Mouse (Mus musculus) limb, embryonic 12.5 days (tissue): Measurements from ENCODE around the gene Fggy. TPM values are rescaled to one million over a fixed set of nuclear protein-coding genes. Genes with fewer than 3 reads are reported as not detected.

ENCODE experiments used
- ATAC-seq: fragments of 200-750 bp; cut with Nextera tagmentation; 2 replicates; pipeline ENCODE4 v1.8.0; 2017; ENCODE audit warnings: low read depth, moderate TSS enrichment; ENCODE audit not compliant: insufficient number of reproducible peaks, insufficient read depth, low FRiP score, low TSS enrichment
- H3K27ac ChIP-seq: fragments of 300-500 bp; sonication (generic); 2 replicates; pipeline ENCODE4 v1.5.1; 2016; ENCODE audit warnings: mild to moderate bottlenecking, moderate library complexity
- H3K27me3 ChIP-seq: fragments of 300-500 bp; sonication (generic); 2 replicates; pipeline ENCODE4 v1.6.1; 2016; ENCODE audit warnings: mild to moderate bottlenecking, moderate library complexity
- H3K36me3 ChIP-seq: fragments of 300-500 bp; sonication (generic); 2 replicates; pipeline ENCODE4 v1.6.1; 2016; ENCODE audit warnings: mild to moderate bottlenecking, moderate library complexity
- H3K4me1 ChIP-seq: fragments of 300-500 bp; sonication (generic); replicated peaks from 2 replicates; pipeline ENCODE4 v1.6.1; 2016
- H3K4me2 ChIP-seq: fragments of 300-500 bp; sonication (generic); 2 replicates; pipeline ENCODE4 v1.6.1; 2016; ENCODE audit warnings: mild to moderate bottlenecking, moderate library complexity
- H3K4me3 ChIP-seq: fragments of 300-500 bp; sonication (generic); replicated peaks from 2 replicates; pipeline ENCODE4 v1.5.1; 2016; ENCODE audit warnings: mild to moderate bottlenecking
- H3K9ac ChIP-seq: fragments of 300-500 bp; sonication (generic); replicated peaks from 2 replicates; pipeline ENCODE4 v1.6.1; 2016; ENCODE audit warnings: mild to moderate bottlenecking, moderate library complexity
- H3K9me3 ChIP-seq: fragments of 300-500 bp; sonication (generic); 2 replicates; pipeline ENCODE4 v1.6.1; 2016; ENCODE audit warnings: mild to moderate bottlenecking, moderate library complexity
- WGBS: fragments of 180-500 bp; shearing (Covaris S2); methylation state at CpG from one replicate; pipeline ENCODE4 v1.1.7; 2016; 5-methylcytosine and 5-hydroxymethylcytosine counted together
- polyA plus RNA-seq: library from polyadenylated mRNA; unstranded; fragments of >200 nt; fragmentation: Nextera tagmentation; extraction: Ambion mirVana; gene quantifications from 2 replicates; pipeline ENCODE4 v1.2.1, GENCODE M21; 2016

Fggy gene
- polyA plus RNA-seq, 1 experiment from 2014 or later = 11.0 TPM

DNA sequence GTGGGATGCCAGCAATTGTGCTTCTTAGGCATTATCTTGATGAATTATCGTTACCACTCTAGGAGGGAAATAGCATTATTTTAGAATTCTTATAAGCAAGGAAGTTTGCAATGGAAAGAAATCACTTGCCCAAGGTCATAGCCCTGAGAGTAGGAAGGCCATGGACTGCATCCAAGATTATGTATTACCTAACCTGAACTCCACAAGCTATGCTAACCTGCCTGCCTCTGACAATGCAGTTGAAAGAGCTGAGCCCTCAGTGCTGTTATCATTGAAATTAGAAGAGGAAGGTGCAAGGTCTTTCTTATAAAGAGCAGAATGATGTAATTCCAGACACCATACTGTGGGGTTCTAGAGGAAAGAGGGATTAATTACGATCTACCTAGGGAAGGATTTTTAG is 173.8 kb downstream of the Fggy start:
- no peak overlapping the region for H3K27ac ChIP-seq
- no peak overlapping the region for H3K4me3 ChIP-seq
- H3K4me1 ChIP-seq = peaks cover 18% of the 10 kb centered on the region
- H3K4me2 ChIP-seq = no peak overlapping the region
- WGBS = 84% methylated on average over 2 of the region's 2 CpGs
- H3K9ac ChIP-seq = no peak overlapping the region
- no peaks in the 10 kb centered on the region for H3K27me3 ChIP-seq
- no peak for ATAC-seq
- peaks cover 2% of the 10 kb centered on the region; the same call in 1 of the 2 replicates for H3K9me3 ChIP-seq
- H3K36me3 ChIP-seq = no peaks in the 10 kb centered on the region

DNA sequence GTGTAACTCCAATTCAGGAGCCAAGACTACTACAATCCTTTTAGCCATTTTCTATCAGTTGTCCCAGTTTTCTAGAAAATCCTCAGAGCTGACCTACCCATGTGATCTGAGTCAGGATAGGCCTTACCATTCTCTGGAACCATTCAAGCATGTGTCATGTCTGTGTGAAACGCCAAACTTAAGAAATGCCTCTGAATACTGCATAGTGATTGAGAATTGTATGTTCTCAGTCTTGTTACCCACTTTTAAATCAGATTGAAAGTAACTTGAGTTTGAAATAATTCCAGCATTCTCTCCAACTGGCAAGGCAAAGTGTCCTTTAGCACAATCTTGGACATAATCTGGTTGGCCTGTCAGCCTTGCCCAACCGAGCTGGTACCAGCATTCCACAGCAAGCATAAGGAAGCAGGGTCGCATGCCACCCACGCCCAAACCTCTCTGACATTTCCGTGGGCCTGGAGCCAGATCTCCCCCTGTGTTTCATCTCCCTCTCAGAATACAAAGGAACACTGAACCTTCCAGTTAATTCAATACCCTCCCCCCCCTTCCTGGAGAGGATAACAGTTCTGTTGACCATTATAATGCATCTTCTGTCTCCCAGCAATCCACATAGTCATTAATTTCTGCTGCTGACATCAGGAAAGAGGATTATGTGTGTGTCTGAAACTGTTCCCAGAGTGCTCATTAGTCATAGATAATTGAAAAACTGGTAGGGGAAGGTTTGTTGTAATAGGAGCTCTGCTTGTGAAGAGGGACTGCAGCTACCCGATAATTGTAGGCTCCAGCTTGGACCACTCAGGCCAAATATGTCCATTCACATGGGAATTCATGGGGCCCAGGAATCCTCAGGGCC is 176.3 kb downstream of the Fggy start:
- Histone ChIP-seq H3K9ac (no peak overlapping the region), H3K27me3 (no peaks in the 10 kb centered on the region), H3K36me3 (no peaks in the 10 kb centered on the region), H3K4me3 (no peak overlapping the region), H3K27ac (no peak overlapping the region), H3K9me3 (no peaks in the 10 kb centered on the region), H3K4me2 (no peak overlapping the region), H3K4me1 (peaks cover 18% of the 10 kb centered on the region)
- ATAC-seq = no peak
- WGBS = 43% methylated on average over 6 of the region's 6 CpGs

DNA sequence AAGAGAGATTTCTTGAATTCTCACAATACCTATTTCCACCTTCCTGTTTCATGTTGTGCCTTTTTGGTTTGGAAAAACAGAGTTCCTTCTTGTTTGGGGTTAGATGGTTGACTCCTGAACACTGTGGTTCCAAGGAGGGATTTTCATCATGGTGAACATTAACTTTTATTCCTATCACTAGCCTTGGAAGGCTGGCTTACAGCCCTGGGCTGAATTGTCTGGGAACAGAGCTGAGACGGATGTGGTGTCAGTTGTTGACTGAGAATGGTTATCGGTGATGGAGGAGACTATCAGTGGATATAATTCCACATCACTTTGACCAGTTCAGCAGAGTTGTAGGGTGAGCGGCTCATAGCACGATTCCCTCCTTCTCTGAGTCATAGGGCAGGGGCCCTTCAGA is 178.7 kb downstream of the Fggy start:
- ATAC-seq = no peak
- Histone ChIP-seq H3K27me3 (no peaks in the 10 kb centered on the region), H3K4me3 (no peak overlapping the region), H3K4me2 (no peak overlapping the region), H3K36me3 (no peaks in the 10 kb centered on the region), H3K4me1 (peaks cover 9% of the 10 kb centered on the region), H3K27ac (no peak overlapping the region), H3K9ac (no peak overlapping the region), H3K9me3 (no peaks in the 10 kb centered on the region)
- WGBS = 92% methylated on average over 4 of the region's 4 CpGs

DNA sequence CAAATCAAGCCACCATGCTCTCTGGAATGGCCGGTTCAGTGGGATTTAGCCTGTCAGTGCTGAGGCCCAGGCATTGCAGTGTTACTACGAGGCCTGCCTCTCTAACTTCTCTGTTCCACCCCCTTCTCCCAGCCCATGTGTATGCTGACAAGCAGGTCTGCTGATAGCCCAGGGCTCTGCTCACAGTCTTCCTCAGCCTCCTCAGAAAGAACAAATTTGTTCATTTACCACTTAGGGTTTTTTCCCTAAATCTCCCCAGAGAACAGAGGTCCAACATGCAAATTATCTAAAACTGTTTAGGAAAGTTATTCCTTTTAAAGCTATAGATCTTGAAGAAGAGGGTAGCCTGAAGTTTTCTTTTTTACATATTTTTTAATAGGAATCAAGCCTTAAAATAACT is 179.4 kb downstream of the Fggy start:
- 51% methylated on average over 2 of the region's 2 CpGs for WGBS
- H3K9me3 ChIP-seq = no peaks in the 10 kb centered on the region
- no peak for ATAC-seq

DNA sequence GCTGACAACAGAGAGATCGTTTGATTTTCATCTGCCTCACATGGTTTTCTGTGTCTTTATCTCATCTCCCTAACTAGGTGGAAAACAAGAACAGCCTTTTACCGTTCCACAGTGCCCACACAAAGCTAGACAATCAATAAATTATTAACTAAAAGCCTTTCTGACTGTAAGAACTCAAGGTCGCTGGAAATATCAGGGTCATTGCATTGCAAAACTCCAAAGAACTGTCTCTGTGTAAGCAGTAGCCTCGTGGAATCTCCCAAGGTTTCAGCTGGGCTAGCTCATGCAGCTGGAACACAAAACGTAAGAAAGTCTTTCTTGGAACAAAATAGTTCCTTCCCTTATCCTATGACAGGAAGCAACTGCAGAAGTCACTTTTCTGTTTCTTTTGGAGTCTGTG is 180.9 kb downstream of the Fggy start:
- Histone ChIP-seq H3K9ac (no peak overlapping the region), H3K4me2 (no peak overlapping the region), H3K4me1 (peaks cover 15% of the 10 kb centered on the region), H3K9me3 (no peaks in the 10 kb centered on the region), H3K4me3 (no peak overlapping the region), H3K27ac (no peak overlapping the region), H3K36me3 (no peaks in the 10 kb centered on the region), H3K27me3 (no peaks in the 10 kb centered on the region)
- 47% methylated on average over 5 of the region's 5 CpGs for WGBS
- ATAC-seq = no peak

More for the DNA sequence above, 179.4 kb downstream of the Fggy start:
- Histone ChIP-seq H3K4me2 (no peak overlapping the region), H3K27ac (no peak overlapping the region), H3K36me3 (no peaks in the 10 kb centered on the region), H3K4me3 (no peak overlapping the region), H3K4me1 (peaks cover 12% of the 10 kb centered on the region), H3K9ac (no peak overlapping the region), H3K27me3 (no peaks in the 10 kb centered on the region)

DNA sequence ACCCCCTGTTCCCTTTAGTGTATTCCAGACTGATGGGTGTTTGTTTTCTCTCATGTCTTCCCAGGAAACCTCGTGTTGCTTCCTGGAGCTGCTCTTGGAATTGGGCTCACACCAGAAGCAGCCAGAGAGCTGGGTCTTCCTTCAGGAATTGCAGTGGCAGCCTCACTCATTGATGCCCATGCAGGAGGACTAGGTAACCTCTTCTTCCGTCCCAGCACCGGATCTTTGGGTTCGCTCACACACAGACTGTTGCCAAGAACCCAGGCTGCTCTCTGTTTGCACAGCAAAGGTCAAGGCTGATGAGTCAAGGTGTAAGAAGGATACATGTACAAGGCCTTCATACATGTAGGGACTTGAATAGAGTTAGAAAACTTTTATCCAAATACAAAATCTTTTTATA is 181.4 kb downstream of the Fggy start:
- no peak for ATAC-seq
- Histone ChIP-seq H3K4me2 (no peak overlapping the region), H3K4me1 (peaks cover 15% of the 10 kb centered on the region), H3K9ac (no peak overlapping the region), H3K4me3 (no peak overlapping the region), H3K27ac (no peak overlapping the region), H3K27me3 (no peaks in the 10 kb centered on the region), H3K9me3 (no peaks in the 10 kb centered on the region), H3K36me3 (no peaks in the 10 kb centered on the region)
- 71% methylated on average over 4 of the region's 4 CpGs for WGBS

DNA sequence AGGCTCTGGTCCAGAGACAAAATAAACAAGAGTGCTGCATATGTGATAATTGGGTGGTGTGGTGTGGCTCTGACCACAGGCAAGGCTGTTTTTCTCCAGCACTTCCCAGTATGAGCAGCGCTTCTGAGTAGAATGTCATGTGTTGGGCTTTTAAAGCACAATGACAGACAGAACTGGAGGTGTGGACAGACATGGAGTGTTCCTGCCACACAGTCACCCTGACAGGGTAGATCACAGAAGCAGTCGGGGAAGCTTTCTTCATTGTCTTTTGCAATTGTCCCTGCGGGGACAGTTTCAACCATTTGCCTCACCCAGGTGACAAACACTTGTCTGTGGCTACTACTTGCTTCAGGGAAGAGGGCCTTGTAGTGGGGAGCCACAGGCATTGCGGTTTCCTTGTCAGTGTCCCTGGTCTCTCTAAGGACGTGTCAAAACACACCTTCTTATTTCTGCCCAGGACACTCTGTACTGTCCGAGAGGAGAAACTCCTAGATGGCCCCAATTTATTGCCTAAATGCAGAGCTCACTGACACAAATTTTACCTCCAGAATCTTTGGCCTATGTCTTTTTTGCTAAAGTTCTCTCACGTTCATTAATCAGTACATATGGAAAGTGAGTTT is 183.9 kb downstream of the Fggy start:
- Histone ChIP-seq H3K36me3 (no peaks in the 10 kb centered on the region), H3K9me3 (no peaks in the 10 kb centered on the region)

DNA sequence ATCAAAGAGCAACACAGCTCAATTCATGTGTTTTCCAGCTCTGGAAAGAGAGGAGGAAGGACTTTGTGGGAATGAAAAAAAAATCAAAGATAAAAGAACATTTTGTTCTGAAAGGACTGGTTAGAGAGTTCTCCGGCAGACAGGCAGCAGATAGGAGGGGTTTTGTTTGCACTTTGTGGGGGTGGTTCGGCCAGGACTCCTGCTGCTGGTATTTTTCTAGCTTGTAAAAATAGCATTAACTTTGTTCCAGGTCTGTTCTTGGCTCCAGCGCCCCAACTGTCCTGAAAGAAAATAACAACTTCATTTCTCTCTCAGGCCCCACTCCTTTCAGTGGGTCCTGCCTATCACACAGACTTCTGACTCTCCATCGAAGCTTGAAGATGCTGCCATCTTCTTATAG is 185.7 kb downstream of the Fggy start:
- H3K9me3 ChIP-seq = no peaks in the 10 kb centered on the region
- 32% methylated on average over 4 of the region's 4 CpGs for WGBS
- ATAC-seq = no peak
- H3K27ac ChIP-seq = no peak overlapping the region
- no peak overlapping the region for H3K9ac ChIP-seq
- no peak overlapping the region for H3K4me3 ChIP-seq
- H3K36me3 ChIP-seq = no peaks in the 10 kb centered on the region
- H3K27me3 ChIP-seq = no peaks in the 10 kb centered on the region
- H3K4me2 ChIP-seq = no peak overlapping the region
- peaks cover 30% of the 10 kb centered on the region for H3K4me1 ChIP-seq

More for the DNA sequence above, 183.9 kb downstream of the Fggy start:
- no peak overlapping the region for H3K27ac ChIP-seq
- no peak for ATAC-seq
- H3K4me1 ChIP-seq = peaks cover 13% of the 10 kb centered on the region
- no peak overlapping the region for H3K9ac ChIP-seq
- H3K4me2 ChIP-seq = no peak overlapping the region
- no peaks in the 10 kb centered on the region for H3K27me3 ChIP-seq
- WGBS = 49% methylated on average over 7 of the region's 7 CpGs
- H3K4me3 ChIP-seq = no peak overlapping the region

DNA sequence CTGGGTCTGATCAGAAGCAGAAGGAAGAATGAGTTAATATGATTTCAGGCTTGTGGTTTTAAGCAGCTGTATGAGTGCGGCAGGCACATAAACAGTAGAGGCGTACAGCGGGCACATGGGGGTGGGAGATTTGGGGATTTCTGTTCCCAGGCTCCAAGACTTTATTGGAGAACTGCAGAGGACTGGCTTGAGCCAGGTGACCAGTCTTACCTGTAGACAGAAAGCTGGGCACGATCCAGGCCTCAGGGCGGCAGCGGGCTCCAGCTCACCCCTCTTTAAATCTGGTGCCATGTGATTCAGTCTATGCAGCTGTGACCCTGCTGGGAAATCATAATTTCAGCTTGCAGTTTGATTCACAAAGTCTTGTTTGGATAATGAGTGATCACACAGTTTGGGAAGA is 189.6 kb downstream of the Fggy start:
- Histone ChIP-seq H3K27me3 (no peaks in the 10 kb centered on the region), H3K9me3 (no peaks in the 10 kb centered on the region), H3K4me1 (peaks cover 31% of the 10 kb centered on the region), H3K9ac (no peak overlapping the region), H3K4me2 (no peak overlapping the region), H3K36me3 (no peaks in the 10 kb centered on the region), H3K27ac (peak overlapping the region; percentile 54), H3K4me3 (no peak overlapping the region)
- no peak for ATAC-seq
- WGBS = 67% methylated on average over 6 of the region's 6 CpGs

DNA sequence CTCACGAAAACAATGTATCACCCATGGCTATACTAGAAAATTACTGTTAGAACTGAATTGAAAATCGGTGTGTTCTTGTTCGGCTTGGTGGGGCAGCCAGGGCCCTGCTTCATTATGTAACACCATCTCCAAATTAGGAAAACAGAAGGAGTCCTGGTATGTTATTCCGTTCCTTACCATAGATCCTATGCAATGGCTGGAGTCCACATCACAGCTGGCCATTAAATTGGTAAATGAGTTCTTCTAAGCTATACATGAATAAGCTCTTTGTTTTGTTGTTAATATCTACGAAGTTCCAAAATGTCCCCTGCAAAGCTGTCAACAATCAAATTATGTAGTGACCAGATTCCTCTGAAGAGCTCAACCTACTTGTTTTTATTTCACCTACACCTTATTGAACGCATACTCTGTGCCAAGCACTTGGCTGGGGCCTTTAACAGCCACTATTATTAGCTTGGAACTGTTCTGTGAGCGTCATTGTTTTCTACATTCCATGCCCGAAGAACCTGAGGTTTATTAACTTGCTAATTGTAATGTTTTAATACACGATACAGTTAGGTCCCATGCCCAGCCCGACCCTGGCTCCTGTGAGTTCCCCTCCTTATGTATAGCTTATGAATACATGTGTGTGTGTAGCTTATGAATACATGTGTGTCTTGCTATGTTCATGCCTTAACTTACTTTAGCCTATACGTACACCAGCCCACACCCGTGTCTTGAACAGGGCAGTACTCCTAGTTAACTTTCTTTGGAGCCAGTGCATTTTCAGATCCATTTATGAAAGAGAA is 190.3 kb downstream of the Fggy start:
- WGBS = 62% methylated on average over 12 of the region's 12 CpGs
- Histone ChIP-seq H3K27ac (peak overlapping the region; percentile 78), H3K4me2 (no peak overlapping the region), H3K36me3 (no peaks in the 10 kb centered on the region), H3K9me3 (no peaks in the 10 kb centered on the region), H3K4me3 (no peak overlapping the region), H3K27me3 (no peaks in the 10 kb centered on the region), H3K9ac (no peak overlapping the region), H3K4me1 (peaks cover 31% of the 10 kb centered on the region)
- 0 out of 2 replicates have a peak, but pooled peaks have one; percentile 58 for ATAC-seq

DNA sequence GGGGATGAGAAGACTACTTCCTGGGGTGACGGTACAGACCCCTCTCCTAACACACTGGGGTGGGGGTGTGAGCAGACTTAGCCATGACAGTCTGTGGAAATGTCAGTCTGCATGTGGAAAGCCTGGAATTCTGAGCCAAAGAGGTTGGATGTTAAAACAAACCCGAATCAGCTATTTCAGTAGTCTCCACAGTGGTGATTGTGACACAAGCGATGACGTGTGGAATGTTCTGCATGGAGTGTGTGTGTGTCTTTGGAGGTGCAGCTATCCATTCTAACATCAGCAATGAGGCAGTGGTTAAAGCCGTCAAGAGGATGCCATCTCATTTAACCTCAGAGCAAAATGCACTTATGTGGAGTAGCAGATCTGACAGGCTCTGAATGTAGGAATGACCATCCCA is 192.9 kb downstream of the Fggy start:
- H3K27ac ChIP-seq = no peak overlapping the region
- H3K4me1 ChIP-seq = peaks cover 25% of the 10 kb centered on the region
- no peak overlapping the region for H3K9ac ChIP-seq
- no peak overlapping the region for H3K4me3 ChIP-seq
- WGBS = 89% methylated on average over 5 of the region's 5 CpGs
- no peaks in the 10 kb centered on the region for H3K27me3 ChIP-seq
- no peak overlapping the region for H3K4me2 ChIP-seq
- ATAC-seq = no peak
- H3K36me3 ChIP-seq = no peaks in the 10 kb centered on the region
- no peaks in the 10 kb centered on the region for H3K9me3 ChIP-seq
